Mouse (Mus musculus) right cerebral cortex, postnatal 25 days (tissue): ENCODE measurements around the gene Cisd3.
"Not testable (repeated sequence)": the region's sequence is repeated elsewhere in the genome, so short reads cannot be mapped to it uniquely, and the experiment has no call there.

Experiments
- DNase-seq: peaks from one replicate; pipeline ENCODE4 v3.0.0; 2022

The Cisd3 gene

DNA sequence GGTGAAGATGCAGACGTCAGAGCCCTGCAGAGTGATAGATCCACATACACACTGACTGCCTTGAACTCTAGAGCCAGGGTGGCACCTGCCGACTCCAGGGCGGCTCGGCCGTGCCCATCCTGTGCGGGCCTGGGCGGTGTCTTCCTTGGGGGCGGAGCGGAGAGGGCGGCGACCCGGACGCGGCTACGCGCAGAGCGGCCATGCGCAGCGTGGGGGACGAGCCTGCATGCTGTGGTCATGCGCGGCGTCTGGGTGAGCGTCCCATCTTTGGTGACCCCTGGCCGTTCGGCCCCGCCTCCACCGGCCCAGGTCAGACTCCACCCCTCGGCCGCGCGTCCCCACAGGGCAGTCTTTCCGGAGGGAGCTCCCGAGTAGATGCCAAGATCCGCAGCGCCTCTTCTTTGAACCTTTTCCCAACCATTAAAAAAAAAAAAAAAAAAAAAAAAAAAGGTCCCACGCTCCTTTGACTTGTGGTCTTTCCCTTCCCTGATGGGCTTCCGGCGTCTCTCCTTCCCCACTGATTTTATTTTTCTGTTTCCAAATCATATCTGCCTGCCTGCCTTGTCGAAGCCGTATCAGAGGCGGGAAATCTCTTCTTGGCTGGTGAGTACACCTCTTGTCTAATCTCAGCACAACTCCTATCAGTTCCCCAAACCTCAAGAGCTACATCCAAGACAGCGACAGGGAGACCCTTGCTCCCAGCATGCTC lies at the start of gene Cisd3:
TSS of gene Cisd3 (plus strand) at position 214 of the 709 bp plus-strand sequence.
- DNase-seq: peak; percentile 89

DNA sequence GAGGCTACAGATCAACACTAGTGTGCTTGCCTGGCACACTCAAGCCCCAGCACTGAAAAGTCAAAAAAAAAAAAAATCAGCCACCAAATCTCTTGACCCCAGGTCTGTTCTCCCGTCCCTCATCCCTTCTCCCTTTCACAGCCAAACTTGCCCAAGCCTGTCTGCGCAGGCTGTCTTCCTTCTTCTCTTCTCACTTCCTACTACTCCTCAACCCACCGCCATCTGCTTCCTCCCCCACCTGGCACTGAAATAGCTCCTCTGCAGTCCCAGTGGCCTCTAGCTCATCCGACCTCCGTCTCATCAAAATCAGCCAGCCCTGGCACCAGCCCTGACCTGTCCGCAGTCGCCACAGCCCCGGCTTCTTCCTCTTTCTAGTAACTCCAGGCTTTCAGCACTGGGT lies 44.0 kb upstream of the Cisd3 start:
- DNase-seq: peak; percentile 78

- DNase-seq: no peak
Measured at GRCm38 (mm10) chr11:97642746-97643145, 42.9 kb upstream of the Cisd3 start.

- no peak for DNase-seq
Measured at GRCm38 (mm10) chr11:97643380-97644055, 42.1 kb upstream of the Cisd3 start.

GRCm38 (mm10) chr11:97644834-97645233 lies 40.8 kb upstream of the Cisd3 start:
- no peak for DNase-seq

DNA sequence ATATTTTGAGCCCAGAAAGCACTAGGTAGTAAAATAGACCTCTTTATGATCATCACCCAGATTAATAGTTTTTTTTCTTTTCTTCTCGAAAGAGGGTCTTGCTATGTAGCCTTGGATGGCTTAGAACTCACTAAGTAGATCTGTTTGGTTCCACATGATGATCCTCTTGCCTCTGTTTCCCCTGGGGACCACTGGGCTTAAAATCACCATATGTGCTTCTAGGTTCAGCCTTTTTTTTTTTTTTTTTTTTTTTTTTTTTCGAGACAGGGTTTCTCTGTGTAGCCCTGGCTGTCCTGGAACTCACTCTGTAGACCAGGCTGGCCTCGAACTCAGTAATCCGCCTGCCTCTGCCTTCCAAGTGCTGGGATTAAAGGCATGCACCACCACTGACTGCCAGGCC lies 37.1 kb upstream of the Cisd3 start:
- not testable (repeated sequence) for DNase-seq

- DNase-seq: no peak
Measured at GRCm38 (mm10) chr11:97650341-97650740, 35.3 kb upstream of the Cisd3 start.

- not testable (repeated sequence) for DNase-seq
Measured at GRCm38 (mm10) chr11:97653376-97653775, 32.2 kb upstream of the Cisd3 start.

DNA sequence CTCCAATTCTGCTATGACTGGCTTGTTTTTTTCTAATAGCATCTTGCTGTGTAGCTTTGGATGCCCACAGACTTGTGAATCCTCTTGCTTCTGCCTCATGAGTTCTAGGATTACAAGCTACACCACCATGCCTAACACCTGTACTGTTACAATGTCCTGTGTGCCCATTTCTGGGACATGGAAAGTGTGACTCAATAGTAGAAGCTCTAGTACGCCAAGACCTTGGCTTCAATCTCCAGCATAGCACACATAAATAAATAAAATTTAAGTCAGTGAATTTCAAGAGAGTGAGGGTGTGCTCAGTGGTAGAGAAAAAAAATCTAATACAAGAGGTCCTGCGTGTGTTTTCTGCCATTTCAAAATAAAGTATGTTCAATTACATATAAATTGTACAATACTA lies 31.4 kb upstream of the Cisd3 start:
- no peak for DNase-seq

DNA sequence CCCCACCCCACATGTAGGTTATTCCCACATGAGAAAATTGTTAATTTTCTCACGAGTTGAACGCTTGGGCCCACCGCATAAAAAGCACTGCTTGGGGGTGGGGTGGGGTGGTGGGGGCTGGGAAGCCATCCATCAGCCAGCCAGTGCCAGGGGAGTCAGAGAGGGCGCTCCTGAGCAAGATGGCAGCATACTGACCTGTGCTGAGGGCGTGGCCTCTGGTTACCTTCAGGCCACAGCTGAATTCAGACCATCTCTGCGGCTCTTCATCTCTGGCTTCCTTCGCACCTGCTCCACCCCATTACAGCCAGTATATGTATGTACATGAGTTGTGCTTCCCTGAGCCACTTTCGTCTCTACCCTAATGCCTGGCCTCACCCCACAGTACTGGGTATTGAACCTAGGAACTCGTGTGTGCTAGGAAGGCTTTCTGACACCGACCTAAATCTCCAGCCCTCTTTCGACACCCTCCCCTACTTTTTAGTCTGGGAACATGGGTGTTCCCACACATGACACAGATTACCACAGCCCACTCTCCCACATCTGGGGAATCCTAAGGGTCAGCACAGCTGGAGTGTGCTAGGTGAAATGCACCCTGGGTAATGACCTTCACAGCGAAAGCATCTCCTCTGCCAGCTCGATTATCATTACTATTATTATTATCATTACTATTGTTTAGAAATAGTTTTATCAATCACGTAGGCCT lies 29.2 kb upstream of the Cisd3 start:
- DNase-seq: no peak

DNA sequence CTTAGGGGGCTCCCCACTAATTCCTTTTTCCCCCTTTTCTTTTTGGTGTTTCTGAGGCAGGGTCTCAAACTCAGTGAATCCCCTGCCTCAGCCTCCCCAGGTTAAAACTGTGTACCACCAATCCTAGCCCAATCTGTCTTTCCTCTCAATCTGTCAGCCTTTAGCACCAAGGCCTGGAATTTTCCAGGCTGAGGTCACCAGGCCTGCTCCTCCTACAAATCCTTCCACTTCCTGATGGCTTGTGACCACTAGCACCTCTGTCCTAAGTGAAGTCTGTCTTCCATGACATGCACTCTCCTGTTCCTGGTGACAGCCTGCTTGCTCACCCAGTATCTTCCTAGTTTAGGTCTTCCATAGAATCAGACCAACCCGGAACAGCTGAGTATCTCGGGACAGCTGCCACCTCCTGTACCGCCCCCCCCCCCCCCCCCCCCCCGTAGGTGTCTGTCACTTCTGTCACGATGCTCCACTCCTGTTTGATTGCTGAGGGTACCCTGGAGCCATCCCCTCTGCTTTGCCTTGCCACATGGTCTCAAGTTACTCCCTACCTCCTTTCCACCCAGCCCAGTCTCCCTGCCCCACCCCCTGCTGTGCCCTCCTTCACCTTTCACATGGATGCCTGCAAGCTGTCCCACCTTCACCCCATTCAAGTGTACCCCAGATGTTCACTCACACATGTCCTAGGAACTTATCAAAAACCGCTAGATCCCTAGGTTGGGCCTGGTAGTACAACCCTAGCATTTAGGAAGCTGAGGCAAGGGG lies 28.3 kb upstream of the Cisd3 start:
- DNase-seq: no peak

DNA sequence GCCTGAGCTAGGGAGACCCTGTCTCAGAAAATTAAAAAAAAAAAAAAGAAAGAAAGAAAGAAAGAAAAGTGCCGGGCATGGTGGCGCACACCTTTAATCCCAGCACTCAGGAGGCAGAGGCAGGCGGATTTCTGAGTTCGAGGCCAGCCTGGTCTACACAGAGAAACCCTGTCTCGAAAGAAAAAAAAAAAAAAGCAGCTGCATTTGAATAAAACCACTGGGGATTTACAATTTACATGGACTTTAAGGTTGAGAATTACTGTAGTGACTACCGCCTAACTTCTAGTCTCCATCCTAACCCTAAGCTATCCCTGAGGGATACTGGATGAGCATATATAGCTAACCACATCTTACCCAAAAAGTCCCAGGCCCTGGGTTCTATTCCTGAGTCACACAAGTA lies 27.7 kb upstream of the Cisd3 start:
- not testable (repeated sequence) for DNase-seq

- DNase-seq: no peak
Measured at GRCm38 (mm10) chr11:97658751-97659266, 26.8 kb upstream of the Cisd3 start.

DNA sequence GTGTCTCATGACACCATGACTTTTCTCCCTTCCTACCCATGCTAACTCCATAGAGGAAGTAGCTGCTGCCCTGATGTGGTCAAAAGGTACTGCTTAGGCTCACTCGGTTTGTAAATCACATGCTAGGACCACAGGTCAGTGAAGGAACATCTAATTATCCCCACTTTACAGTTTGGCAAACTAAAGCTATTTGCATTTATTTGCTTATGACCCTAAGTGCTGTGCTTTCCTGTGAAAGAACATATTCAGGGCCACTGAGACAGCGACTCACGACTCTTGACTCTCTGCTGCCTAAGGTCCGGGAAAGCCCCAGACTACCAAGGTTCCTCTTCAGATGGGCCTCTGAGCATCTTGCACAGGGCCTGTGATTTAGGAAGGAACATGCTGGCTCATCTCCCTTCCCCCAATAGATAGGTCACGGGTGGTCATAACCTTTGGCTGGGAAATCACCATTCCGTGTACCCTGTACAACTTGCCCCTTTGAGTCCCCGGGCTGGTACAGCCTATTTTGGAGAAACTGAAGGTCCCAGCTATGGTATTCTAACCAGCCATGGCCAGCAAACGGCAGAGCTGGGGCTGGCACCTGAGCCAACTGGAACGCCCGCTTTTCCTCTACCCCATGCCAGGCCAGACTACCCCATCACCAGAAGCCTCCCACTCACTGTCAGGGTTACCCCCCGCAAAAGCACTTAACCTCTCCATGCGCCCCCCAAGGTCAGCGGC lies 26.2 kb upstream of the Cisd3 start:
- no peak for DNase-seq

- peak; percentile 86 for DNase-seq
Measured at GRCm38 (mm10) chr11:97659990-97660714, 25.5 kb upstream of the Cisd3 start.

DNA sequence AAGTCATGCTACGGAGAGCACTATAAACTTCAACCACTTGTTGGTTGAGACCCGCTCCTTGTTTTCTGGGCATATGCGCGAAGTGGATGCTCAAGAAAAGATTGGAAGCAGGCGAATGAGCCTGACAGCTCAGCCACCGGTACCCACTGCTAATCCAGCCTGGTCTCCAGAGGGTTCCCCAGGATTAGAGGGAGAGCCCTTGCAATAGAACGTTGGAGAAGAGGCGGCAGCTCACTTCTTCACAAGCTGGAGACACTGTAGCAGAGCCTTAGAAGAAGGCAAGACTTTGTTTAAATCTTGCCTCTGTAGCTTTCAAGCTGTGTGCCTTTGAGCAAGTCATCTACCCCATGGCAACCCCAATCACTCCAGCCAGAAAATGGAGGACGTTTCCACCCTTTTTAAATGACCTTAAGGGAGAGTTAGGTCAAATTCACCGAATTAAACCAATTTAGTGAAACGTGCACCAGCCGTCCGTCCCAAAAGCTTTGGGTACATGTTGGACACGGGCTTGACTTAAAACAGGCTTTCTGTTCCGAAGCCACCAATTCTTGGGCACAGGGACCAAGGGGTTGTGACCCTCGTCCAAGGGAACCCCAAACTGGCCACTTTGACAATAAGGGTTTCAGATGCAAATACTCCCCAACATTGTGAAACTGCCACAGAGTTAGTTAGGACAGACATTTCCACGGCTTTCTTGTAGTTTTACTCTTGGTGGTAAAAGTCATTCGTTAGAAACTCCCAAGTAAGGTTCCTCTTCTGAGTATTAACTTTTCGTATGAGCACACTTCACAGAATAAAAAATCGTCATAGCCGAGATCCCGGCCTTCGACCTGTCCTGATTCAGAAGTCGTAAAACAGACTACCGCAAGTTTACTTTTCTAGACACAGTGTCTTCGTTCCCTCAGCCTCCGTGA lies 24.6 kb upstream of the Cisd3 start:
- DNase-seq: no peak

- no peak for DNase-seq
Measured at GRCm38 (mm10) chr11:97661648-97662133, 23.9 kb upstream of the Cisd3 start.

- no peak for DNase-seq
Measured at GRCm38 (mm10) chr11:97662207-97662892, 23.3 kb upstream of the Cisd3 start.

DNA sequence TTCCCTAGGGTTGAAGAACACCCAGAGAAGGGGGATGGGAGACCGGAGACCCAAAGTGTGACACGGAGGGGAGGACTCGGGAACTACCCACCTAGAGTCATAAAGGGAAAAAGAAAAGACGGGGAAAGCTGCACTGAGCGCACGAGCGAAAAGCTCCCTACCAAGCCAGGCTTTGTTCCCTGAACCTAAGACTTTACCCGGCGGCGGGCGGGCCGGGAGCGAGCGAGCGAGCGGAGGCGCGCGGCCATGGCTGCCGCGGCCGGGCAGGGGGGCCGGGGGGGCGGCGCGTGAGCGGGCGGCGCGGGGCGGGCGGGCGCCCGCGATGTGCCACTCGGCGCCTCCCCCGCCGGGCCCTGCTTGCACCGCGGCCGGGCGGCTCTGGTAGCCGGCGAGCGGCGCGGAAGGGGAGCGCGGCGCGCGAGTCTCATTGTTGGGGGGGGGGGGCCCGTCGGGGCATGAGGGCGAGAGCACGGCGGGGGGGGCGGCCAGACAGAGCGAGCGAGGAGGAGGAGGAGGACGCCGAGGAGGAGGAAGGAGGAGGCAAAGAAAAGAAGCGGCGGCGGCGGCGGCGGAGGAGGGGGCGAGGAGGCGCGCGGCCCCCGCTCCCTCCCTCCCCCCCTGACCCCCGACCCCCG lies 22.6 kb upstream of the Cisd3 start, which contains the start of gene Mllt6:
TSS of gene Mllt6 (plus strand) at position 522 of the 635 bp plus-strand sequence.
- peak; percentile 72 for DNase-seq
